14 mouse cellular contexts compared by ENCODE assay signal in the genomic region with DNA sequence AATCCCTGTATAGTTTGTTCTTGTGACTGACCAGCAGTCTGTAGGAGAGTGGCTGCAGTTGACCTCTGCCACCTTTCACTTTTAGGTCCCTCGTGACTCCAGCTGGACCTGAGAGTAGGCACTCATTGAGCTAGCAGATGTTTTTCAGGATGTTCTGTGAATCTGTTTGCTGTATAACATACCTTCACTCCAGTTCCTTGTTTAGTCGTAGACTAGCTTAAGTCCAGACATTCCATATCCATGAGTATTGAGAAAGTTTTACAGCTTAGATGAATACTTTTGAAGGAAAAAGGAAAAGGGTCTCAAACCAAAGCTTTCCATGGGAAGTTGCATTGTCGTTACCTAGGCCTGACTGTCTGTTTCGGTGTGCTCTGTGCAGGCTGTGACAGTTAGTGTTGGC.
"Had no signal": no experiment of that assay in that cellular context is flagged by ENCODE, and none has a peak within 500 bp of the region (broad histone marks: within the 10 kb centered on the region; RNA-seq: fewer than 3 reads in every experiment).

No protein-coding gene starts in this region.

- H3K4me3 ChIP-seq: megakaryocyte, embryonic 14.5 days; midbrain, embryonic 13.5 days; midbrain, embryonic 15.5 days; neural tube, embryonic 12.5 days; stomach, embryonic 15.5 days had no signal

- H3K27me3 ChIP-seq: megakaryocyte, embryonic 14.5 days; midbrain, embryonic 13.5 days; midbrain, embryonic 15.5 days; neural tube, embryonic 12.5 days; stomach, embryonic 15.5 days had no signal

- DNase-seq: lung, adult 18-20 months; lung, embryonic 14.5 days; lung, postnatal 10 days; right cerebral cortex, postnatal 14 days; thymus, adult 2 months; thymus, postnatal 25 days; thymus, postnatal 4 days had no signal

- ATAC-seq: midbrain, embryonic 13.5 days; midbrain, embryonic 15.5 days had no signal

- H3K4me1 ChIP-seq: midbrain, embryonic 13.5 days; midbrain, embryonic 15.5 days; neural tube, embryonic 12.5 days; stomach, embryonic 15.5 days had no signal

- H3K27ac ChIP-seq: macrophage; midbrain, embryonic 13.5 days; midbrain, embryonic 15.5 days; neural tube, embryonic 12.5 days; stomach, embryonic 15.5 days; stomach, postnatal 0 days had no signal
